Mouse (Mus musculus) adrenal gland, postnatal 36 days (tissue): ENCODE measurements at regions not wholly inside any gene's neighbourhood (a gene's known extent, or its start where the extent isn't known, plus 50 kb on each side); places are given as distances from the start of the nearest gene placed in this dataset.
"Not testable (repeated sequence)": the region's sequence is repeated elsewhere in the genome, so short reads cannot be mapped to it uniquely, and the experiment has no call there.

Experiments used
- DNase-seq, 2 experiments: peaks; one replicate each; pipeline ENCODE4 v3.0.0; 2021; ENCODE audit warnings: mixed read lengths in 1 of 2

- no peak for DNase-seq
These were observed 77.6 kb downstream of the Elovl4 start for GRCm38 (mm10) chr9:83728428-83728827.

DNA sequence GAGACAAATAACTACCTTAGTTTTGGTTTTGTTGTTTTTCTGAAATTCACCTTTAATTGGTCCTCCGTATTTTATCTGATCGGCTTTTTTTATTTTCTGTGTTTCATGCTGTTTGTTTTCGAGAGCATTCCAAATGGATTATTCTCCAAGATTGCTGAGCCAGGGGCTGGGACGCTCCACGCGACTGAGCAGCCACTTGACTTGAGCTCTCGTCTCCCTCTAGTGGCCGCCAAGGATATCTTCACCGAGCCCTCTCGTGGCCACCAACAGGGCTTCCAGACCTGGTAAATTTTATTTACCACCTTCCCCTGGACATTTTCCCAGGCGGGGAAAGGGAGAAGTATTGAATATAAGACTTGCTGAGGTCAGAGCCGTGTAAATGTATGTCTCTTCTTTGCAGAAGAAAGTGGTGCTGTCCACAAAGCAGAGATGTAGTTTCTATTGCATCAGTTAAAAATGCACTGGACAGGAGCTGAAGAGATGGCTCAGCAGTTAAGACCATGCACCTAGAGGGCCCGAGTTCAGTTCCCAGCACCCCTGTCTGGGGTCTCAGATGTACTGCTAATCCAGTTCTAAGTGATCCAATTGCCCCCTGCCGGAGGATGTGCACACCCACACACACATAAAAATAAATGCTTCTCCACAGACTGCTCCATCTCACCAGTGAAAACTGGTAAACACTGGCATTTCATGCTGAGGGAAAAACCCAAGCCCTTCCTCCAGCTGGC lies 78.5 kb downstream of the Elovl4 start:
- DNase-seq, result peak; percentile 74 to 85

DNA sequence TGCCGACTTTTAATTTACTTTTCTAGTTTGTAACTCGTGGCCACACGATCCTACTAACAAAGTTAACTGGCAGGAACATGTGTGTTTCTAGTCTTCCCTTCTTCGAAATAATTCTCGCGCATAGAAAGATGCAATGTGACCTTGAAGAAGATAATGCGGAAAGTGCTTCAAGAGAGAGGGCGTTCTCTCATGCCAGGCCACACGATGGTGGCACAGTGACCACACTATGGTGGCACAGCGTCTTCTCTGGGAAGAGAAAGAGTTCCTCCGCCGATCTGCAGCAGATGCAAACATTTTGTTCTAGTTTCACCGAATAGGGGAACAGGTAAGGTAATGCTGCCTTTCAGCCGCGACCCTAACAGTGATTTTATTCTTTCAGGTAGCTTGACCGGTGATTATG lies 79.1 kb downstream of the Elovl4 start:
- no peak for DNase-seq

DNA sequence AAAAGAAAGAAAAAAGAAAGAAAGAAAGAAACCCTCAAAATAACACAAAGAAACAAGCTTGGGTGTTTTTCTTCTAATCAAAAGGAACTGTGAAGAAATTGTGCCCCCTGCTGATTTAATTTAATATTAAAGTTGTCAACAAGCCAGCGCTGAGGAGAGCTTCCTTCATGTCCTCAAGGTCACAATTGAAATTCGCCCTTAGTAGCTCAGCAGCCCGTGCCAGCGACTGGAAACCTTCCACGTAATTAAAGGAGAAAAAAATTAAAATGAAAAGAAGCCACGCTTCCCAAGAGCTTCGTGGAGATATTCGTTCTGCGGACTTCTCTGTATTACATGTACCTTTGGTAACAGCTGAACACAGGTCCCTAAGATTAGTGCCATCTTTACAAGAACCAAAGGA lies 80.0 kb downstream of the Elovl4 start:
- peak; percentile 45 to 47 for DNase-seq

DNA sequence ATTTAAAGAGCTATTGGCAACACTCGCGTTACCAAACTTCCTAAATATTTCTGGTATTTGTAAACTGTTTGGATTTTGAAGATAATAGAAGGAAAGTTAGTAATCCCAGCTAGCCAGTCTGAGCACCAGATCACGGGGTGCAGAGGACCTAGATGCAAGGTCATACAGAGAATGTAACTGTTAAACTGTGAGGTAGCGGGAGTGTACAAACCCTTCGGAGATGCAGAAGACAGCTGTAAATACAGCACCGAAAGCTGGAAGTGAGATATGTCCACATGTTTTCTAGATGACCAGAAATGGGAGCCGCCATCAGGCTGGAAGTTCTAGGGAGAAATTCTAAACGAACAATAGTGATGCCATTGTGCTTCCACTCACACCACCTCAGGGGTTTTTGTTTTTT lies 80.5 kb downstream of the Elovl4 start:
- DNase-seq, result no peak

GRCm38 (mm10) chr9:83720982-83721381 lies 85.1 kb downstream of the Elovl4 start:
- DNase-seq, result no peak

GRCm38 (mm10) chr9:83719811-83720210 lies 86.3 kb downstream of the Elovl4 start:
- peak; percentile 24 to 31 for DNase-seq

DNA sequence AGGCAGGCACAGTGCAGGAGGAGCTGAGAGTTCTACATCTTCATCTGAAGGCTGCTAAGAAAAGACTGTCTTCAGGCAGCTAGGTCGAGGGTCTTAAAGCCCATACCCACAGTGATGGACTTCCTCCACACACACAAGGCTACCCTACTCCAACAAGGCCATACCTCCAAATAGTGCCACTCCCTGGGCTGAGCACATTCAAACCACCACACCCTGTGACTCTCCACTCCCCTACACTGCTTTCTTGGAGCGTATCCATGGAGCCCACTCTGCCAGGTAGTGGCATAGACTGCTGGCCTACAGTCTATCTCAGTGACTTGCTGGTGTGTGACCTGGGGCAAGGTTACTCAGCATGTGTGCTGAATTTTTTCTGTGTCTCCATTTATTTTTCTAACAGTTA lies 88.0 kb downstream of the Elovl4 start:
- DNase-seq, result not testable (repeated sequence)

GRCm38 (mm10) chr9:83716101-83716763 lies 89.8 kb downstream of the Elovl4 start:
- no peak for DNase-seq

GRCm38 (mm10) chr9:83707361-83707760 lies 98.7 kb downstream of the Elovl4 start:
- DNase-seq, result no peak

DNA sequence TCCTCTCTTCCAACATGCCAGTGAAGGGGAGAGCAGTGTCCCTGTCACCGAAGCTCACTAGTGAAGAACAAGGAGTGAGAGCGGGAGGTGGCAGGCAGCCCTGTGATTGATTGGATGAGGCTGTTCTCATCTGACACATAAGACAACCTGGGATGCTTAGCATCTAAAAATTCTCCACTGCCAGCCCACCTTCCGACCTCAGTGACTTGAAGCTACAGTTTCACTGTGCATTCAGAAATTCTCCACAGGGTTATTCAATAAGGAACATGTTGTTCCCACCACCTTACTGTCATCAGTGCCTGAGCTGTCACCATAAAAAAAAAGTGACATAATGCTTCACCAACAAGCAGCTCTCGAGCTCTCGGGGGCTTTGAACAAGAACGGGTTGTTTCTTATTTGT lies 100.0 kb downstream of the Elovl4 start:
- no peak for DNase-seq

- no peak for DNase-seq
These were observed 101.9 kb downstream of the Elovl4 start for GRCm38 (mm10) chr9:83704186-83704585.

- no peak for DNase-seq
These were observed 105.2 kb downstream of the Elovl4 start for GRCm38 (mm10) chr9:83700916-83701315.

DNA sequence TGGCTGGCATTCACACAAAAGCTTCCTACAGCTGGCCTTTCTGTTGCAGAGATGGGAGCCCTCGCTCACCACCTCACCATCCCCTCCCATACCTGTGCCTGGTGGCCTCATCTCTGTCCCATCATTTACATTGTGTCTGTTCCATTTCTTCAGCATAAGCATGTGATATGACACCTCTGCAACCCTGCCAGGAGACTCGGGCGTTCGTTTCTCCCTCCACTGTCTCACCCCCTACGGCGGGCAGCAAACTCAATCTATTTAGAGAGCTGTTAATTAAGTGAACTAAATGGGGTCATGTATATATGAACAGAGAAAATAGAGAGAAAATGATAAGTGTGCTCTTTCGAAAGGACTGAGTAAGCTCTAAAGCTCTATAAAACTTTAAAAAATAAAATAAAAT lies 106.0 kb downstream of the Elovl4 start:
- DNase-seq, result no peak

DNA sequence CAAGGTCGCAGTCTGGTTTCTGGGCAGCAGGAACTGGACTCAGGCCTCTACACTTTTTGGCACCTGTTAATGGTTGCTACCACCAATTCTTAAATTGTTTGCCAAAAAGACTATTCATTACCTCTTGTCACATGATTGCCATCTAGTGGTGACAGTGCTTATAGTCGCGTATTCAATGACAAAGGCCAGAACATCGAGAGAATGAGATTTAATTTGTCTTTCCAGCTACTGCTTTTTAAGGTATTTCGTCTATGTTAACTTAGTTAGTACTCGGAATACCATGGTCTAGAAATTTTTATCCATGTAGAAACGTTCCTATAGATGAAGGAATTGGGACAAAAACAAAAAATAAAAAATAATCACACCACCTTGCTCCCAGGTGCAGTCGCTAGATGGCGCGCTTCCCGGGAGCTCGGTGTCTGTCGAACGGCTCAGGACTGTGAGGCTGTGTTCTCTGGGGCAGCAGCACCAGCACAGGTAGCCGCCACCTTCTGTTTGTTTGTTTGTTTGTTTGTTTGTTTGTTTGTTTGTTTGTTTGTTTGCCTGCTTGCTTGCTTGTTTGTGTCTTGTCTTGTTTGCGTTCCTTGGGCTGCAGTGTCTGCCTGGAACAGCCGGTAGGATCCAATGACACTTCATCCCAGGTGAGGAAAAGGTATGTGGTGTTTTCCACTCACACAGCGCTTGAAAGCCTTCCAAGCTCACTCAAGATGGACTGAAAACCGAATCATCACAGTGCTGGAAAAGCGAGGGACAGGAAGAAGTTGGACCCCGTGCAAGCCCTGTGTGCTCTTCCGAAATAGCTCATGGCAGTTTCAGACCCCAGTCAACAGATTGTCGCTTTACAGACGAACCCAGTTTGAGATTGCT lies 114.5 kb downstream of the Elovl4 start:
- peak; percentile 62 to 74 for DNase-seq
